Mouse (Mus musculus) stomach, postnatal 0 days (tissue): Measurements from ENCODE around the gene Pde4c.

ENCODE experiments used
- CTCF ChIP-seq: IDR thresholded peaks from 2 replicates; pipeline ENCODE4 v1.5.1; 2016; ENCODE audit warnings: antibody characterized with exemption, low read depth, mild to moderate bottlenecking, moderate library complexity
- EP300 ChIP-seq: optimal IDR thresholded peaks from 2 replicates; pipeline ENCODE3; 2016; ENCODE audit warnings: antibody characterized with exemption

DNA sequence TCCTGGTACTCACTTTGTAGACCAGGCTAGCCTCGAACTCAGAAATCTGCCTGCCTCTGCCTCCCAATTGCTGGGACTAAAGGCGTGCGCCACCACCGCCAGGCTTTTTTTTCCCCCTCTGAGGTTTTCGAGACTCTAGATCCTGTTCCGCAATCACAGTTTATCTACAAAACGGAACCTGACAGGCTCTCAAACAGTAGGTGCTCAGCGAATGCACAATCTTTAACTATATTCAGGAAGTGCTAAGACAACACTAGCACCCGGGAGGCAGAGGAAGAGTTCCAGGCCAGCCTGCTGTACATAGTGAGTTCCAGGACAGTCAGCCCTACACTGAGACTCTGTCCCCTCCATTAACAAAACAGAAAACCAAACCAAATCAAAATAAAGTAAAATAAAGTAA lies 41.8 kb downstream of the Pde4c start:
- TF ChIP-seq CTCF (no peak), EP300 (no peak)
